Mouse (Mus musculus) myocyte (in vitro differentiated cells): ENCODE results near the gene Htr1d.

Source experiments
- E2F4 ChIP-seq: IDR thresholded peaks from one replicate; pipeline ENCODE4 v1.6.1; 2011; ENCODE audit warnings: mild to moderate bottlenecking, control low read depth, moderate library complexity; ENCODE audit not compliant: insufficient read depth
- MYOD1 ChIP-seq, 3 experiments: IDR thresholded peaks; one replicate each; pipeline ENCODE4 v1.6.1; 2011; ENCODE audit warnings: control low read depth in 2 of 3, low read depth in 2 of 3, mild to moderate bottlenecking in 2 of 3, moderate library complexity in 1 of 3; ENCODE audit not compliant: insufficient read length in 2 of 3, control insufficient read depth in 1 of 3

GRCm38 (mm10) chr4:136439106-136439505, 15.8 kb downstream of the Htr1d start:
- TF ChIP-seq E2F4 (no peak), MYOD1 (IDR thresholded peaks at IDR 0.05; ENCODE audit: control insufficient read depth in 1 of 3, insufficient read length in 2 of 3, low read depth in 2 of 3) (no peak)
